Mouse (Mus musculus): Measurements from ENCODE around the gene Gm9970. TPM values are rescaled to one million over a fixed set of nuclear protein-coding genes. Genes with fewer than 3 reads are reported as not detected.
A peak's percentile ranks its signal among the peaks of the same experiment; 100 is the strongest.

Gm9970 gene
- polyA plus RNA-seq, 1 experiment from 2014 or later, result 0.83 TPM

DNA sequence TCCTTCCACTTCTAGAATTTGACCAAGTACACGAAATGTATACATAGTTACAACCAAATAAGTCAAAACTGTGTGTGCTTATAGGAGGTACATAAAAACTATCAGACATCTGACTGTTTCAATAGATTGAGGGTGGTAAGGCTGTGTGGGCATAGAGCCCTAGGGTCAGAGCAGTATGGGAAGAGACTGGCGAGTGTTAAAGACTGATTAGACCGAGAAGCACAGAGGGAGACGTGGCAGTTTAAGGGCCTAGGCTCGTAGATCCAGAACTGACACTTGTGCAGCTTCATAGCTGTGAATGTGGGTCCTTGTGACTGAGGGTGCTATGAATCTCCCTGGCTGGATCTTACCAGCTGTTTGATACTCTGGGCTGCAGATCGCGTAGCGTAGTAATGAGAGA, 13.9 kb upstream of the Gm9970 start:
- H3K4me3 ChIP-seq (replicated peaks), result no peak overlapping the region
- H3K9ac ChIP-seq, result no peak overlapping the region
- no peaks in the 10 kb centered on the region for H3K9me3 ChIP-seq (replicated peaks)
- H3K4me2 ChIP-seq, result no peak overlapping the region
- no peaks in the 10 kb centered on the region for H3K27me3 ChIP-seq
- ATAC-seq (replicated peaks; ENCODE audit: low FRiP score), result no peak
- H3K27ac ChIP-seq, result 0 out of 2 replicates have a peak overlapping the region, but pooled peaks have one; percentile 18
- peaks cover 26% of the 10 kb centered on the region for H3K4me1 ChIP-seq
- H3K36me3 ChIP-seq, result peaks cover 93% of the 10 kb centered on the region
- WGBS, result 82% methylated on average over 8 of the region's 8 CpGs

DNA sequence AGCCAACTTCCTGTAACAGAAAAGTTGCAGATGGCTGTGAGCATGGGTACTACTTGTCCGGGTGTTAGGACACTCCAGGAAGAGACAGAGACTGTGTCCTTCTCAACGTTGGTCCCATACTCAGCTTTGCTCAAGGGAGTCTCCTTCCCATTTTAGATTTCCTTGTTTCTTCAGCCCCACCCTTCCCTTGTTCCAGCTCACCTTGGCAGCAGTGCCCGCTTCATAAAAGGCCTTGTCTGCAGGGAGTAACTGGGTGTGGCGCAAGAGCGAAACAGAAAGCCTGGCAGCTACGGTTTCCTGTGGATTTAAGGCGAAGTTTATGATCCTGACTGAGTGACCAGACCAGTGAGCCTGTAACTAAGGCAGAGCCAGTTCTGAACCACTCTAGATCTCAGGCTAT, 13.4 kb upstream of the Gm9970 start:
- Histone ChIP-seq H3K9ac (no peak overlapping the region), H3K4me2 (no peak overlapping the region), H3K9me3 (replicated peaks) (no peaks in the 10 kb centered on the region), H3K36me3 (peaks cover 93% of the 10 kb centered on the region), H3K4me3 (replicated peaks) (no peak overlapping the region), H3K27ac (0 out of 2 replicates have a peak overlapping the region, but pooled peaks have one; percentile 18), H3K4me1 (peaks cover 26% of the 10 kb centered on the region), H3K27me3 (no peaks in the 10 kb centered on the region)
- 75% methylated on average over 7 of the region's 7 CpGs for WGBS
- no peak for ATAC-seq (replicated peaks; ENCODE audit: low FRiP score)

GRCm38 (mm10) chr5:31253806-31254205, 12.8 kb upstream of the Gm9970 start:
- Histone ChIP-seq H3K9me3 (replicated peaks) (no peaks in the 10 kb centered on the region), H3K4me1 (peaks cover 26% of the 10 kb centered on the region), H3K4me2 (no peak overlapping the region), H3K9ac (no peak overlapping the region), H3K27ac (no peak overlapping the region), H3K27me3 (no peaks in the 10 kb centered on the region), H3K36me3 (peaks cover 93% of the 10 kb centered on the region), H3K4me3 (replicated peaks) (no peak overlapping the region)
- ATAC-seq (replicated peaks; ENCODE audit: low FRiP score), result no peak
- WGBS, result 88% methylated on average over 8 of the region's 8 CpGs

DNA sequence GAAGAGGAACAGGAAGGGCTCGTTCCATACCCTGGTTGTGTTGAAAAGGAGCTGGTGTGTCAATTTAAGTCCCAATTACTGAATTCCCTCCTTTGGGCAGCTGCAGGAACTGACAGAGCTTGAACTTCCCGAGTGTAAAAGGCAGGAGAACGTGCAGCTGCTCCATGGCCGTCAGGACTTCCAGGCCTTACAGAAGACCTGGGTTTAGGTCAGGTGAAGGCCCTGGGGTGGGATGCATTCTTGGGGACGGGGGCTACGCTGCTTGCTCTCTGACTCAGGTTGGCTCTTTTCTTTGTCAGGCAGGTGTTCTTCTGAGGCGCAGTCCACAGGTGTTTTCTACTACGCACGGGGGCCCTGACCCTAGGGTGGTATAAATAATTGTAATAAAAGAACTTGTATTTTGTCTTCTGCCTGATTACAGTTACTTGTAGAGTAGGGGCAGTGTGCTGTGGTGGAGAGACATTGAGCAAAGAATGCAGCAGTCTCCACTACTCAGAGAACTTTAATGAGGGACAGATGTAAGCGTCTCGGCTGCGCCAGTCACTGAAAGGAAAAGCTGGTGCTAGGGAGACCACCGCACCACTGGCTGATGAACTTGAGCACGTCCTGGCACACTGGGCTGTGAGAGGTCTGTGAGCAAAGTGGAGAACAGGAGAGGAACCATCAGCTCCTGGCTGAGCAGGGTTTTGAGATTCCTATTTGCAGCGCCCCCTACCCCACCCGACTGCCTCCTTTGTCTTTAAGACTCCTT, 11.9 kb upstream of the Gm9970 start:
- 77% methylated on average over 16 of the region's 16 CpGs for WGBS
- Histone ChIP-seq H3K9ac (no peak overlapping the region), H3K4me2 (peak overlapping the region; percentile 69), H3K36me3 (peaks cover 95% of the 10 kb centered on the region), H3K27ac (0 out of 2 replicates have a peak overlapping the region, but pooled peaks have one; percentile 73), H3K9me3 (replicated peaks) (no peaks in the 10 kb centered on the region), H3K4me1 (peaks cover 26% of the 10 kb centered on the region), H3K27me3 (no peaks in the 10 kb centered on the region), H3K4me3 (replicated peaks) (peak overlapping the region; percentile 44)
- no peak for ATAC-seq (replicated peaks; ENCODE audit: low FRiP score)

GRCm38 (mm10) chr5:31252151-31252550, 11.1 kb upstream of the Gm9970 start:
- Histone ChIP-seq H3K4me1 (peaks cover 26% of the 10 kb centered on the region), H3K9me3 (replicated peaks) (no peaks in the 10 kb centered on the region), H3K27me3 (no peaks in the 10 kb centered on the region), H3K36me3 (peaks cover 95% of the 10 kb centered on the region), H3K27ac (peak overlapping the region; percentile 73), H3K9ac (peak overlapping the region; percentile 41), H3K4me3 (replicated peaks) (peak overlapping the region; percentile 44), H3K4me2 (peak overlapping the region; percentile 69)
- no peak for ATAC-seq (replicated peaks; ENCODE audit: low FRiP score)
- WGBS, result 56% methylated on average over 10 of the region's 10 CpGs

DNA sequence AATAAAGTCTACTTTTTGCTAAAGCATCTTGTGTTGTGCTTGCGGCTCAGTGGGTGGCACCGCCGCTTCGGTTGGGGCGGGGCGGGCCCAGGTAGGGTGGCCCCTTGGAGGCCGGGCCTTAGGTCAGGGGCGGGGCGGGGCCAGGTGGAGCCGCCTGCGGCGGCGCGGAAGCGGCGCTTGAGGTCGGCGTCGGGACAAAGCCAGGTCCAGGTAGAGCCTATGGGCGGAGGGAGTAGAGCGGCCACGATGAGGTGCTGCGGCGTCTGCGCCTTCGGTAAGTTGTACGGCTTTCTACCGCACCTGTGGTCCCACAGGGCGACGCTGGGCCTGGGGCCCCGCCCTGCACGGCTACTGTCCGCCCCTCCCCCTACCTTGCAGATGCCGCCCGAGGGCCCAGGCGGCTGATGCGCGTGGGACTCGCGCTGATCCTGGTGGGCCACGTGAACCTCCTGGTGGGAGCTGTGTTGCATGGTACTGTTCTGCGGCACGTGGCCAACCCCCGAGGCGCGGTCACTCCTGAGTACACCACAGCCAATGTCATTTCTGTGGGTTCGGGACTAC, 10.6 kb upstream of the Gm9970 start, which contains the start of gene Krtcap3:
Gene Krtcap3 (plus strand): TSS at position 151 of the 561 bp plus-strand sequence.
- Histone ChIP-seq H3K4me2 (peak within 1 kb of the TSS; percentile 69), H3K27me3 (no peaks in the 10 kb centered on the region), H3K9me3 (replicated peaks) (no peaks in the 10 kb centered on the region), H3K27ac (peak within 1 kb of the TSS; percentile 73), H3K4me1 (peaks cover 26% of the 10 kb centered on the region), H3K4me3 (replicated peaks) (peak within 1 kb of the TSS; percentile 44), H3K9ac (peak within 1 kb of the TSS; percentile 41), H3K36me3 (peaks cover 97% of the 10 kb centered on the region)
- 11% methylated on average over 47 of the region's 47 CpGs for WGBS
- peak; percentile 92 for ATAC-seq (replicated peaks; ENCODE audit: low FRiP score)

- Histone ChIP-seq H3K9ac (no peak overlapping the region), H3K4me2 (no peak overlapping the region), H3K27ac (no peak overlapping the region), H3K9me3 (replicated peaks) (no peaks in the 10 kb centered on the region), H3K4me1 (peaks cover 26% of the 10 kb centered on the region), H3K27me3 (no peaks in the 10 kb centered on the region), H3K4me3 (replicated peaks) (0 out of 2 replicates have a peak overlapping the region, but pooled peaks have one; percentile 44), H3K36me3 (peaks cover 97% of the 10 kb centered on the region)
- WGBS, result 45% methylated on average over 4 of the region's 4 CpGs
- no peak for ATAC-seq (replicated peaks; ENCODE audit: low FRiP score)
Observed at GRCm38 (mm10) chr5:31250716-31251115, 9.7 kb upstream of the Gm9970 start.

DNA sequence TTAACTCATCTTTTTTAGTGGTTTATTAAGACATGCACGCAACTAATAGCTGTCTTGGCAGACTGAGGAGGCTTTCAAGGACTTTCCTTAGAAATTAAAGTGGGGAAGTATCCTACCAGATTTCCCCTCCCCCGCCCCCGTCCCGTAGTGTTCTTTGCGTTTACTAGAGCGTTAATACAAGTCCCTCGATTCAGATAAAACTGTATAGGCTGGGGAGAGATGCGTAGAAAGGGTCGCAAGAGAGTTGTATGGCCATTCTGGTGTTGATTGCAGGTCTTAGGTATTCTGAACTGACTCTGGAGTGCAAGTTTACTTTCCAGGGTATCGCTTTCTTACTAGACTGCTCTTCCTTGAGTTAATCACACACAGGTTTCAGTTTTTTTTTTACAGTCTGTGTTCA, 1.2 kb upstream of the Gm9970 start:
- Histone ChIP-seq H3K4me2 (peak overlapping the region; percentile 86), H3K27ac (peak overlapping the region; percentile 99), H3K4me1 (peaks cover 9% of the 10 kb centered on the region), H3K4me3 (replicated peaks) (peak overlapping the region; percentile 98), H3K9ac (peak overlapping the region; percentile 99), H3K36me3 (peaks cover 37% of the 10 kb centered on the region), H3K9me3 (replicated peaks) (no peaks in the 10 kb centered on the region), H3K27me3 (no peaks in the 10 kb centered on the region)
- no peak for ATAC-seq (replicated peaks; ENCODE audit: low FRiP score)
- 23% methylated on average over 10 of the region's 10 CpGs for WGBS

- under 1% methylated on average over 13 of the region's 13 CpGs for WGBS
- no peaks in the 10 kb centered on the region for H3K27me3 ChIP-seq
- H3K9me3 ChIP-seq (replicated peaks), result no peaks in the 10 kb centered on the region
- H3K4me1 ChIP-seq, result peaks cover 9% of the 10 kb centered on the region
- H3K27ac ChIP-seq, result peak overlapping the region; percentile 99
- H3K9ac ChIP-seq, result peak overlapping the region; percentile 99
- H3K36me3 ChIP-seq, result peaks cover 30% of the 10 kb centered on the region
- peak overlapping the region; percentile 86 for H3K4me2 ChIP-seq
- H3K4me3 ChIP-seq (replicated peaks), result peak overlapping the region; percentile 98
- ATAC-seq (replicated peaks; ENCODE audit: low FRiP score), result no peak
Observed at GRCm38 (mm10) chr5:31241522-31242034, 546 bp upstream of the Gm9970 start.

DNA sequence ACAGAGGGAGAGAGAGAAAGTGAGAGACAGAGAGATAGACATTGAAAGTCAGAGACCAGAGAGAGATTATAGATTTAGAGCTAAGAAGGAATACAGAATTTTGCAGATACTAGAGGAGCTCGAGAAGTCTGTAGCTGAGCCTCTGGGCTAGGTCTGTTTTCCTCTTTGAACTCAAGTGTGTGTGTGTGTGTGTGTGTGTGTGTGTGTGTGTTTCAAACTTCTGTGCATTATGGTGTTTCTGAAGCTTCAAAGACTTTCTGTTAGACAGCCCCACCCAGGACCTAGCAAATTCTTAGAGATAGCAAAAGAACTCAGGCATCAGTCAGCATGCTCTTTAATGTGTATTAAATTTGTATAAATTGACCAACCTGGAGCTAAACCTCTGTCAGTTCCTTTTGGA, 14.4 kb downstream of the Gm9970 start:
- no peak for ATAC-seq (replicated peaks; ENCODE audit: low FRiP score)
- no peak overlapping the region for H3K27ac ChIP-seq
- no peaks in the 10 kb centered on the region for H3K36me3 ChIP-seq
- WGBS, result 77% methylated on average over 1 of the region's 1 CpGs
- H3K9me3 ChIP-seq (replicated peaks), result no peaks in the 10 kb centered on the region
- H3K4me3 ChIP-seq (replicated peaks), result no peak overlapping the region
- no peak overlapping the region for H3K4me2 ChIP-seq
- no peak overlapping the region for H3K9ac ChIP-seq
- H3K4me1 ChIP-seq, result 0 out of 2 replicates have a peak, but pooled peaks cover under 1% of the 10 kb centered on the region
- no peaks in the 10 kb centered on the region for H3K27me3 ChIP-seq

DNA sequence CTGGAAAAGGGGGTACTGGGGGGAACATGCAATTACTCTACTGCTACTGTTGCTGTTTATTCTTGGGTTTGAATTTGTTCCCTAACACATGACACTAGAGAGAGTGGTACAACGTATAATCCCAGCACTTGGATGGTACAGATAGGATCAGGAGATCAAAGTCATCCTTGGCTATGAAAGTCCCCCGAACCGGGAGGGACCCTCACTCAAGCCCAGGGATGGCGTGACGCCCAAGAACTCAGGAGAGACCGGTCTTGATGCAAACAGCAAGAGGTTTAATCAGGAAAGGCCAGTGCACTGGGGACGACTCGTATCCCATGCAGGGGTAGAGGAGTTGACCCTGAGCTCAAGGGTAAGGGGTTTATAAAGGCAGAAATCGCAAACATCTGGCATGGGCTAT, 18.3 kb downstream of the Gm9970 start:
- Histone ChIP-seq H3K4me1 (peaks cover 17% of the 10 kb centered on the region), H3K27me3 (no peaks in the 10 kb centered on the region), H3K4me2 (no peak overlapping the region), H3K9ac (no peak overlapping the region), H3K4me3 (replicated peaks) (no peak overlapping the region), H3K36me3 (no peaks in the 10 kb centered on the region), H3K27ac (no peak overlapping the region), H3K9me3 (replicated peaks) (no peaks in the 10 kb centered on the region)
- WGBS, result 93% methylated on average over 9 of the region's 9 CpGs
- no peak for ATAC-seq (replicated peaks; ENCODE audit: low FRiP score)

GRCm38 (mm10) chr5:31221304-31221945, 19.6 kb downstream of the Gm9970 start:
- WGBS, result 13% methylated on average over 11 of the region's 11 CpGs
- 0 out of 2 replicates have a peak, but pooled peaks have one; percentile 37 for ATAC-seq (replicated peaks; ENCODE audit: low FRiP score)
- H3K36me3 ChIP-seq, result no peaks in the 10 kb centered on the region
- H3K9me3 ChIP-seq (replicated peaks), result no peaks in the 10 kb centered on the region
- H3K27me3 ChIP-seq, result no peaks in the 10 kb centered on the region
- peak overlapping the region; percentile 97 for H3K9ac ChIP-seq
- peaks cover 17% of the 10 kb centered on the region for H3K4me1 ChIP-seq
- H3K4me2 ChIP-seq, result peak overlapping the region; percentile 84
- peak overlapping the region; percentile 95 for H3K27ac ChIP-seq
- H3K4me3 ChIP-seq (replicated peaks), result peak overlapping the region; percentile 99
